Mouse (Mus musculus) liver, embryonic 16.5 days (tissue): Measurements from ENCODE around the gene Klk1b5. TPM values are rescaled to one million over a fixed set of nuclear protein-coding genes. Genes with fewer than 3 reads are reported as not detected.

Experiments used
- ATAC-seq: fragments of 200-750 bp; cut with Nextera tagmentation; 2 replicates; pipeline ENCODE4 v1.8.0; 2017; ENCODE audit warnings: low read depth, mild to moderate bottlenecking, moderate number of reproducible peaks, moderate library complexity
- H3K27ac ChIP-seq: fragments of 300-500 bp; sonication (generic); 2 replicates; pipeline ENCODE4 v1.5.1; 2014; ENCODE audit warnings: mild to moderate bottlenecking, low read length
- H3K27me3 ChIP-seq: fragments of 300-500 bp; sonication (generic); 2 replicates; pipeline ENCODE4 v1.6.1; 2014; ENCODE audit warnings: low read depth, low read length, mixed read lengths; ENCODE audit not compliant: control insufficient read depth, insufficient read depth
- H3K36me3 ChIP-seq: fragments of 300-500 bp; sonication (generic); 2 replicates; pipeline ENCODE4 v1.6.1; 2014; ENCODE audit warnings: mild to moderate bottlenecking; ENCODE audit not compliant: control insufficient read depth, insufficient read depth
- H3K4me1 ChIP-seq: fragments of 300-500 bp; sonication (generic); 2 replicates; pipeline ENCODE4 v1.6.1; 2014; ENCODE audit warnings: low read depth, low read length, mixed read lengths; ENCODE audit not compliant: control insufficient read depth
- H3K4me2 ChIP-seq: fragments of 300-500 bp; sonication (generic); 2 replicates; pipeline ENCODE4 v1.6.1; 2014; ENCODE audit warnings: low read depth, low read length, mixed read lengths
- H3K4me3 ChIP-seq: fragments of 300-500 bp; sonication (generic); 2 replicates; pipeline ENCODE4 v1.5.1; 2014; ENCODE audit warnings: low read depth, mild to moderate bottlenecking, low read length
- H3K9ac ChIP-seq: fragments of 300-500 bp; sonication (generic); 2 replicates; pipeline ENCODE4 v1.6.1; 2014; ENCODE audit warnings: low read depth, low read length
- H3K9me3 ChIP-seq: fragments of 300-500 bp; sonication (generic); replicated peaks from 2 replicates; pipeline ENCODE4 v1.6.1; 2016; ENCODE audit warnings: low read length; ENCODE audit not compliant: control insufficient read depth
- WGBS: fragments of 180-500 bp; shearing (Covaris S2); extraction: QIAGEN DNeasy Blood & Tissue Kit; methylation state at CpG from one replicate; pipeline ENCODE4 v1.1.7; 2014; ENCODE audit not compliant: insufficient replicate concordance; 5-methylcytosine and 5-hydroxymethylcytosine counted together
- polyA plus RNA-seq: library from polyadenylated mRNA; unstranded; fragments of >200 nt; fragmentation: Nextera tagmentation; extraction: Ambion mirVana; gene quantifications from 2 replicates; pipeline ENCODE4 v1.2.1, GENCODE M21; 2015

Gene Klk1b5
- polyA plus RNA-seq, 1 experiment from 2014 or later: not detected

DNA sequence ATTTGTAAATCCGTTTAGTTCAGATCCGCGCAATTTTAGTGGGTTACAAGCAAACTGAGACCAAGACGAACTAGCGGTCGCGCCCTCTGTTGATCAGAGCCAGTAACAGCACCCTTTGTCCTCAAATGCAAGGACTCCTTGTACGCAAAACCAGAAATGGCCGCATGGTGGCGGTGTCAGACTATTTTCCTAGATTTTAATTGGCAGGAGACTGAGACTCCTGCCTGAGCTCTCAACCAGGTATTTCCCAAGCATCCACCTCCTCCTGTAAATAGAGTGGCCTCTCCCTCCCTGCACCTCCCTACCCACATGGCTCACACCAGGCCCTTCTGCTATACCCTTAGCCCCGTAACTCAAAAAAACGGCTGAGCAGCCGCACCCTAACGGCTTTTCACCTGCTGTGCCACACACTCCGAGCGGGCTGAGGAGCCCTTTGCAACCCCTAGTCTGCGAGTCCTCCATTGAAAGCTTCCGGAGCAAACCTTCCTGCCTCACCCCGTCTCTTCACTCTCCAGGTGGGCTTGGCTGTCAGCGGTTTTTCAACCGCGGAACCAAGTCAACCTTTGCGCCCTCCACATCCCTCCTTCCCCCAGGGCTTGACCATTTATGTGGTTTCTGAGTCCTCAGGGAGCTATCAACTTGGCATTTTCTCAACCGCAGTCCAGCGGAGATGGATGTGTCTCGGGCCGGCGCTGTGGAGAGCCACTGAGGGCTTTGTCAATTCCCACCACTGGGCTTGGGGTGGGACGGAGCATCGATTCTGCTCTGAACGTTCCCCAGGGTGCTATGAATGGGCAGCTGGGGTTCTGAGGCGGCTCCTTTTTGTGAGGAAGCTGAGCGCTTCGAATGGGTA, 47.3 kb downstream of the Klk1b5 start:
- no peak overlapping the region for H3K4me3 ChIP-seq
- WGBS: 2% methylated on average over 34 of the region's 34 CpGs
- ATAC-seq: peak; percentile 64

DNA sequence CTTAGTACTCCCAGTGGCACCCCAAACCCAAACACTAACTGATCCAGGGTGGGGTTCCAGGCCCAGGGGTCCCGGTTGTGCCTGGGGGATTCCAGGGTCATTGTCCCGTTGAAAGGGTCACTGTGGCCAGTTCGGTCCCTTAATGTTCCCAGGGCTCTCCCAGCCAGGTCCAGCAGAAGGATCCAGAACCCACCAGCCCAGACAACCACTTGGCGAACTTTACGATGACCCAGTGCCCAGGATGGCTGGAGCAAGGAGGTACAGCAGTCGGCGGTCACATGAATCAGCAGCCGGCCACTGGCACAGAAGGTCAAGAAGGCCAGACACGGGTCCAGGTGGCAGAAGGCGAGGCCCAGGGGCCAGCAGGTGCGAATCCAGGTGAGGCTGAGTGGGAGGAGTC, 52.4 kb downstream of the Klk1b5 start:
- Histone ChIP-seq H3K27ac (no peak overlapping the region), H3K4me2 (no peak overlapping the region), H3K9ac (no peak overlapping the region), H3K36me3 (no peaks in the 10 kb centered on the region), H3K4me3 (no peak overlapping the region), H3K27me3 (peaks cover 9% of the 10 kb centered on the region), H3K4me1 (peaks cover under 1% of the 10 kb centered on the region; the same call in 1 of the 2 replicates), H3K9me3 (no peaks in the 10 kb centered on the region)
- WGBS: 66% methylated on average over 11 of the region's 11 CpGs
- ATAC-seq: no peak

More for the DNA sequence above, 47.3 kb downstream of the Klk1b5 start:
- Histone ChIP-seq H3K9me3 (no peaks in the 10 kb centered on the region), H3K27ac (no peak overlapping the region), H3K4me1 (peaks cover 3% of the 10 kb centered on the region), H3K36me3 (no peaks in the 10 kb centered on the region), H3K9ac (no peak overlapping the region), H3K4me2 (peak overlapping the region; percentile 28; the same call in 1 of the 2 replicates), H3K27me3 (peaks cover 16% of the 10 kb centered on the region)

DNA sequence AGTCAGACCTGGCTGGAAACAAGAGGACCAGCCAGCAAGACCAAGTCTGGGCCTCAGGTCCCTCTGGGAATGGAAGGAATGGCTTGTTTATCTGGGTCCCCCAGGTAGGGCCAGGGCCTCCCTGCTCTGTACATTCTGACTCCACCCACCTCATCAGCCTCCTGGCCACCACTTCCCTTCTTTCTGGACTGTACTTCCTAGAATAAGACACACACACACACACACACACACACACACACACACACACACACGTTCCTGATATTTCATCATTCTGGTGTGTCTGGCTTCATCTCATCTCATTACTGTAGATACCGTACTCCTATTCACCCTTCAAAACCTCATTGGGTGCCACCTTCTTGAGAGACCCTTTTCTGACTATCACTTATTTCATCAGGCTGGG, 53.7 kb downstream of the Klk1b5 start:
- peaks cover 2% of the 10 kb centered on the region; the same call in 1 of the 2 replicates for H3K27me3 ChIP-seq
- no peaks in the 10 kb centered on the region for H3K36me3 ChIP-seq
- H3K9me3 ChIP-seq: no peaks in the 10 kb centered on the region
- no peak overlapping the region for H3K9ac ChIP-seq
- no peak overlapping the region for H3K4me3 ChIP-seq
- ATAC-seq: no peak
- no peaks in the 10 kb centered on the region for H3K4me1 ChIP-seq
- 46% methylated on average over 2 of the region's 2 CpGs for WGBS
- H3K27ac ChIP-seq: no peak overlapping the region
- no peak overlapping the region for H3K4me2 ChIP-seq

Other genes with a start within 250 kb of the Klk1b5 start
- gene Klk1b1, start 249.2 kb upstream of the Klk1b5 start, polyA plus RNA-seq: not detected in 2 replicates
- not detected in 2 replicates for gene Klk1b9, start 239.9 kb upstream of the Klk1b5 start, polyA plus RNA-seq
- not detected in 2 replicates for gene Klk1b11, start 220.1 kb upstream of the Klk1b5 start, polyA plus RNA-seq
- 0.26 TPM in 1 of 2 replicates, not detected in the other for gene Klk1b26, start 203.8 kb upstream of the Klk1b5 start, polyA plus RNA-seq
- gene Klk1b27, start 163.7 kb upstream of the Klk1b5 start, polyA plus RNA-seq: not detected in 2 replicates
- not detected in 2 replicates for gene Klk1b21, start 113.6 kb upstream of the Klk1b5 start, polyA plus RNA-seq
- gene Klk1b22, start 103.3 kb upstream of the Klk1b5 start, polyA plus RNA-seq: not detected in 2 replicates
- gene Klk1b16, start 79.2 kb upstream of the Klk1b5 start, polyA plus RNA-seq: 0.06 TPM in 1 of 2 replicates, not detected in the other
- gene Klk1b24, start 27.7 kb upstream of the Klk1b5 start, polyA plus RNA-seq: not detected in 2 replicates
- gene Klk1b3, start 17.8 kb upstream of the Klk1b5 start, polyA plus RNA-seq: not detected in 2 replicates
- gene Klk1b4, start 8.5 kb upstream of the Klk1b5 start, polyA plus RNA-seq: 0.11 TPM in 1 of 2 replicates, not detected in the other
- gene Klk1, start 9.4 kb downstream of the Klk1b5 start, polyA plus RNA-seq: 1.1 TPM in 1 of 2 replicates, not detected in the other
- gene Gm36864, start 20.2 kb downstream of the Klk1b5 start, polyA plus RNA-seq: not detected in 2 replicates
- gene 1700028J19Rik, start 30.8 kb downstream of the Klk1b5 start, polyA plus RNA-seq: 1.1 and 1.2 TPM in 2 replicates
- gene 2410002F23Rik, start 30.8 kb downstream of the Klk1b5 start, polyA plus RNA-seq: 23.4 and 24.6 TPM in 2 replicates
- gene Acp4, start 41.4 kb downstream of the Klk1b5 start, polyA plus RNA-seq: not detected in 2 replicates
- gene Gm15517, start 45.5 kb downstream of the Klk1b5 start, polyA plus RNA-seq: not detected in 2 replicates
- gene Clec11a, start 91.0 kb downstream of the Klk1b5 start, polyA plus RNA-seq: 0.44 and 0.46 TPM in 2 replicates
- 0.01 and 0.02 TPM in 2 replicates for gene Shank1, start 94.3 kb downstream of the Klk1b5 start, polyA plus RNA-seq
- 0.04 TPM in 1 of 2 replicates, not detected in the other for gene Syt3, start 168.2 kb downstream of the Klk1b5 start, polyA plus RNA-seq
- gene 1700008O03Rik, start 169.9 kb downstream of the Klk1b5 start, polyA plus RNA-seq: 0.20 TPM in 1 of 2 replicates, not detected in the other
- not detected in 2 replicates for gene Lrrc4b, start 213.1 kb downstream of the Klk1b5 start, polyA plus RNA-seq
- 19.4 and 23.5 TPM in 2 replicates for gene Aspdh, start 249.4 kb downstream of the Klk1b5 start, polyA plus RNA-seq